Mouse (Mus musculus): Measurements from ENCODE around the gene Mlf2.

Gene Mlf2

GRCm38 (mm10) chr6:124931525-124932313 is 533 bp downstream of the Mlf2 start:
- no peak for DNase-seq (ENCODE audit: extremely low read depth, insufficient read length, low spot score)

- no peak for DNase-seq (ENCODE audit: extremely low read depth, insufficient read length, low spot score)
Observed at GRCm38 (mm10) chr6:124932314-124932695, 1.1 kb downstream of the Mlf2 start.

GRCm38 (mm10) chr6:124933127-124933526 is 1.9 kb downstream of the Mlf2 start:
- no peak for DNase-seq (ENCODE audit: extremely low read depth, insufficient read length, low spot score)

- no peak for DNase-seq (ENCODE audit: extremely low read depth, insufficient read length, low spot score)
Observed at GRCm38 (mm10) chr6:124934670-124935069, 3.5 kb downstream of the Mlf2 start.

- no peak for DNase-seq (ENCODE audit: extremely low read depth, insufficient read length, low spot score)
Observed at GRCm38 (mm10) chr6:124936681-124937080, 5.5 kb downstream of the Mlf2 start.

- no peak for DNase-seq (ENCODE audit: extremely low read depth, insufficient read length, low spot score)
Observed at GRCm38 (mm10) chr6:124937493-124937892, 6.3 kb downstream of the Mlf2 start.

- DNase-seq (ENCODE audit: extremely low read depth, insufficient read length, low spot score) = no peak
Observed at GRCm38 (mm10) chr6:124938554-124938953, 7.4 kb downstream of the Mlf2 start.

GRCm38 (mm10) chr6:124941679-124942078 is 10.5 kb downstream of the Mlf2 start:
- DNase-seq (ENCODE audit: extremely low read depth, insufficient read length, low spot score) = no peak

GRCm38 (mm10) chr6:124943526-124943925 is 12.3 kb downstream of the Mlf2 start:
- DNase-seq (ENCODE audit: extremely low read depth, insufficient read length, low spot score) = no peak

- no peak for DNase-seq (ENCODE audit: extremely low read depth, insufficient read length, low spot score)
Observed at GRCm38 (mm10) chr6:124953991-124954715, 23.0 kb downstream of the Mlf2 start.

GRCm38 (mm10) chr6:124955212-124955611 is 24.0 kb downstream of the Mlf2 start:
- no peak for DNase-seq (ENCODE audit: extremely low read depth, insufficient read length, low spot score)

- no peak for DNase-seq (ENCODE audit: extremely low read depth, insufficient read length, low spot score)
Observed at GRCm38 (mm10) chr6:124958127-124958526, 26.9 kb downstream of the Mlf2 start.

GRCm38 (mm10) chr6:124959960-124960359 is 28.8 kb downstream of the Mlf2 start:
- DNase-seq (ENCODE audit: extremely low read depth, insufficient read length, low spot score) = no peak

GRCm38 (mm10) chr6:124961021-124961420 is 29.8 kb downstream of the Mlf2 start:
- no peak for DNase-seq (ENCODE audit: extremely low read depth, insufficient read length, low spot score)

- DNase-seq (ENCODE audit: extremely low read depth, insufficient read length, low spot score) = no peak
Observed at GRCm38 (mm10) chr6:124964638-124965037, 33.5 kb downstream of the Mlf2 start.

- peak; percentile 95 for DNase-seq (ENCODE audit: extremely low read depth, insufficient read length, low spot score)
Observed at GRCm38 (mm10) chr6:124965088-124965719, 34.0 kb downstream of the Mlf2 start, which contains the start of gene Cops7a. Gene Cops7a (minus strand): TSS chr6:124965538.

- DNase-seq (ENCODE audit: extremely low read depth, insufficient read length, low spot score) = no peak
Observed at GRCm38 (mm10) chr6:124965747-124966146, 34.6 kb downstream of the Mlf2 start.

- DNase-seq (ENCODE audit: extremely low read depth, insufficient read length, low spot score) = peak; percentile 27
Observed at GRCm38 (mm10) chr6:124966466-124967118, 35.4 kb downstream of the Mlf2 start.

- DNase-seq (ENCODE audit: extremely low read depth, insufficient read length, low spot score) = peak; percentile 33
Observed at GRCm38 (mm10) chr6:124967766-124968165, 36.6 kb downstream of the Mlf2 start.

Measured in 3134 (cell line).